Mouse (Mus musculus) heart, postnatal 36 days (tissue): ENCODE data around the gene Tmem9. TPM values are rescaled to one million over a fixed set of nuclear protein-coding genes. Genes with fewer than 3 reads are reported as not detected.

Experiments used
- DNase-seq, 2 experiments: peaks; one replicate each; pipeline ENCODE4 v3.0.0; 2021 to 2022
- intact Hi-C: fragments of 180-260 bp; cut with DNase I; formaldehyde crosslinking; loops from one replicate; pipeline ENCODE4 v1.15.1; 2025
- total RNA-seq, 2 experiments: library from RNA; stranded (reverse); gene quantifications; 2 replicates each; pipeline ENCODE4 v1.2.3; 2021

Gene Tmem9
- total RNA-seq, 2 experiments from 2014 or later, result 16.1 to 19.4 TPM

DNA sequence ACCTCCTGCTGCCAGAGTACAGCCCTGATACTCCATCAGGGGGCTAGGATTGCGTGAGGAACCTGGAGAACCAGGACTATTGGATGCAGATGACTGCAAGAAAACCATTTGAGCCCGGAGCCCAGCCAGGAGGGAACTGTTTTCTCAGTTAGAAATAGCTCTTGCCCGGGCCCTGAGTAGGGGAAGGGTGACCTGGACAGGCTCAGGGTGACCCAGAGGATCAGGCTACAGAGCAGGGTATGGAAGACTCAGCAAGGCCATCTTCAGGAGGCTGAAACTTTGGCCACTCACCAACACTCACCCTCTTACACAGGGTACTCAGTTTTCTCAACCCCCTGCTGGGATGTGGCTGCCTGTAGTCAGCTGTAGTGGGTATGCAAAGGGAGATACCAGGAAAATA, 59.6 kb downstream of the Tmem9 start:
- no peak for DNase-seq
- intact Hi-C loops, result no loop called here

DNA sequence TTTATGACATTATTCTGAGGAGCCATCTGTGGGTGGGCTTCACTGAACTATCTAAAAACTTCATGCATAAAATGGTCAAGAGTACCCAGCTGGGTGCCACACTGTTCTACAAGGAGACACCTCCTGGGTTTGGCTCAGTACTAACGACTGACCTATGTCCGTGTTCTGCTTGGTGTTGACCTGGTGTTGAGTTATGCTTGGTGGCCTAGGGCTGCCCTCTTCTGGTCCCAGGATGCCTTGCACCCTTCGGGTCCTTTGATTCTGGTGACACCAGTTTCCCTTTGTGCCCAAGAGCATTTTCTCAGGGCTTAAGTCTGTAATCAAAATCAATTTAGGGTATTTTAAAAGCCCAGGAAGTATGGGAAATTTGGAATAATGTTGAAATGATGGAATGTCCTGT, 68.1 kb downstream of the Tmem9 start:
- DNase-seq, result peak in 1 of 2 experiments; percentile 33
- intact Hi-C loops, result loop anchor here (2.0 kb wide), 2 partner anchors 23 to 117 kb away; partner anchors contain the start of gene Cacna1s

- intact Hi-C loops, result loop anchor here (2.0 kb wide), 2 partner anchors 25 to 119 kb away; partner anchors contain the start of gene Cacna1s
- DNase-seq, result no peak
Observed at GRCm38 (mm10) chr1:136077656-136078055, 69.7 kb downstream of the Tmem9 start.

GRCm38 (mm10) chr1:136081161-136081560, 73.2 kb downstream of the Tmem9 start:
- intact Hi-C loops, result no loop called here
- no peak for DNase-seq

Other genes with a start within 250 kb of the Tmem9 start
- 10 to 100 TPM in 1 of 2 experiments, 1 to 10 TPM in 1; 9.7 to 13.3 TPM for gene Phlda3, start 242.0 kb upstream of the Tmem9 start, total RNA-seq
- 1 to 10 TPM; 1.0 to 1.4 TPM for gene Tnni1, start 228.7 kb upstream of the Tmem9 start, total RNA-seq
- gene Lad1, start 189.6 kb upstream of the Tmem9 start, total RNA-seq, result 1 to 10 TPM; 5.6 to 8.2 TPM
- 1,000 to 10,000 TPM; 8,733 to 8,759 TPM for gene Tnnt2, start 171.8 kb upstream of the Tmem9 start, total RNA-seq
- not detected for gene Pkp1, start 88.9 kb upstream of the Tmem9 start, total RNA-seq
- not detected for gene Igfn1, start 1.8 kb upstream of the Tmem9 start, total RNA-seq
- not detected for gene Ascl5, start 42.7 kb downstream of the Tmem9 start, total RNA-seq
- gene Cacna1s, start 44.6 kb downstream of the Tmem9 start, total RNA-seq, result 1 to 10 TPM; 3.4 to 5.7 TPM
- under 1 TPM; 0.92 to 0.95 TPM for gene Kif21b, start 123.2 kb downstream of the Tmem9 start, total RNA-seq
- gene Mroh3, start 204.7 kb downstream of the Tmem9 start, total RNA-seq, result not detected
- not detected for gene Inava, start 226.1 kb downstream of the Tmem9 start, total RNA-seq